Mouse (Mus musculus): Measurements from ENCODE around the gene Hmgcs1. TPM values are rescaled to one million over a fixed set of nuclear protein-coding genes. Genes with fewer than 3 reads are reported as not detected.

The Hmgcs1 gene
- total RNA-seq (2023) = 10 to 100 TPM; 44.1 to 46.9 TPM

DNA sequence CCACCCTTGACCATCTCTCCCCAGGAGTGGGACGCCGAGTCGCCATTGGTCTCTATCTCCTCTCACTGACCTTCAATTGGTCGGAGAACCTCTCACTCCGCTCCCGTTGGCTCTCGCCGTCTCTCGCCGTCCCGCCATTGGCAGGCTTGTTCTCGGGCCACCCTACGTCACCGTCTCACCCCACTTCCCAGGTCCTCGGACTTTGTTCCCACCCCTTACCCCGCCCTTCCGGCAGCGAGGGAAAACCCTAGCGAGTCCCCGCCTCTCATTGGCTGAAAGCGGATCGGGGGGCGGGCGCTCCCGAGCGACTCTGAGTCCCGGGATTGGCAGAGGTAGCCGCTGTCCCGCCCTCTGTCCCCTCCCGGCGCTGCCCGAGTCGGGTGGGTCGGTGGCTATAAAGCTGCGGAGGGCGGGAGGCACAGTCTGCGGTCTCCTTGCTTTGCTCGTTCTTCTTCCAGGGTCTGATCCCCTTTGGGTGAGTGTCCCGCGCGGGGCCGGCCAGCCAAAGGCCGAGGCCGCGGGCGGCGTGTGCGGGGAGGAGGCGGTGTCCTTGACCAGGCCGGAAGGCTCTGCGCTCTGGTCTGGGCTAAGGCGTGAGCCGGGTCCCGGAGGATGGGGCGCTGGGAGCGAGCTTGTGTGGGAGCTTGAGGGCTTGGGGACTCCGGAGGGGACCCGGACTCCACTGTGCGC, at the start of gene Hmgcs1:
Gene Hmgcs1, plus strand, starts transcription at position 341 of the 690 bp plus-strand sequence.

DNA sequence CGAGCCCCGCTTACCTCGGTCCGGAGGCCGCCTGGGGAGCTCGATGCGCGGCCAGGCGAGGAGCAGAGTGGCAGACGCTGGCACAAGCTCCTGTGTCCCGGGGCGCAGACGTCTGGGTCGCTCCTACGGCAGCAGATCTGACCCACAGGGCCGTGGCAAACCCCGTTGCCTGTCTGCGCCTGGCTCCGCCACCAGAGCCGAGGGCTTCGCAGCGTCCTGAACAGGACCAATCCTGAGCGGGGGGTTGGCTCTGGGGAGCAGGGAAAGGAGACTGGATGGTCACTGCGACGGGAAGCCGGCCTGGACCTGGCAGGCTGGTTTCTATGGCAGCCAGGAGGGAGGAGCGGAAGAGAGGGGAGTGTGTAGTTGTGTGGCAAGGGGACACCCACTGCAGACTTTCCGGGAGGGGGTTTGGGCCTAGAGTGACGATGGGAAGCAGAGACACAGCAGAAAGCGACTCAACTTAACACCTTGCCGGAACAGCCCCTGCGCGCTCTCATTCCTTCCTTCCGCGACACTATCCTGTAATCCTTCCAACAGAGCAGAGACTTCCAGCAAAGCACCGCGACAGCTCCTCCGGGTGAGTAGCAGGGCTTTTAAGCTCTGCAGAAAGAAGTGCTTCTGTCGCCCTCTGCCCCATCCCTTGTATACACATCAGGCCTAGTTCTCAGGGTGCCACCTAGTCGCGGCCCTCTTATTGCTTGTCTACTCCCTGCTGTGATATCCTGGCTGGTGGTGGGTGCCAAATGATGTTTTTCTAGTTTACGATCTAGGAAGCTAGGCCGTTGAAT, 65.7 kb downstream of the Hmgcs1 start, which contains the start of gene Nim1k:
Gene Nim1k, minus strand, starts transcription at position 202 of the 791 bp plus-strand sequence.

Other genes starting within 250 kb of the Hmgcs1 start
- gene 4833420G17Rik, start 227.6 kb upstream of the Hmgcs1 start, total RNA-seq (2023) = 10 to 100 TPM; 67.1 to 71.5 TPM
- gene Tmem267, start 202.3 kb upstream of the Hmgcs1 start, total RNA-seq (2023) = 1 to 10 TPM; 4.8 to 6.0 TPM
- 1 to 10 TPM in 1 of 2 experiments, under 1 TPM in 1; 0.84 to 1.2 TPM for gene 3110070M22Rik, start 202.0 kb upstream of the Hmgcs1 start, total RNA-seq (2023)
- under 1 TPM in 1 of 2 experiments, not detected in 1; 0.41 TPM for gene Ccl28, start 66.6 kb upstream of the Hmgcs1 start, total RNA-seq (2023)
- under 1 TPM; 0.73 to 0.95 TPM for gene Nim1k, start 65.5 kb downstream of the Hmgcs1 start, total RNA-seq (2023)
- 10 to 100 TPM; 58.7 to 64.3 TPM for gene Zfp131, start 100.5 kb downstream of the Hmgcs1 start, total RNA-seq (2023)
- gene AF067063, start 139.8 kb downstream of the Hmgcs1 start, total RNA-seq (2023) = not detected
- gene D13Ertd608e, start 145.6 kb downstream of the Hmgcs1 start, total RNA-seq (2023) = not detected
- not detected for gene Tcstv1, start 204.4 kb downstream of the Hmgcs1 start, total RNA-seq (2023)
- not detected for gene Gm21761, start 238.9 kb downstream of the Hmgcs1 start, total RNA-seq (2023)